Mouse (Mus musculus) Patski (cell line): ENCODE data around the gene Hoxb5. TPM values are rescaled to one million over a fixed set of nuclear protein-coding genes. Genes with fewer than 3 reads are reported as not detected.

ENCODE experiments used
- ATAC-seq: fragments of 100-300 bp; one replicate; pipeline ENCODE4 v1.8.0; 2021
- CTCF ChIA-PET: fragments of 350-600 bp; sonication (Branson Sonifier 250); formaldehyde crosslinking; loops from one replicate; lab custom pipeline; 2022; ENCODE audit warnings: inconsistent platforms; lab: Charles Lee
- POLR2A ChIA-PET: fragments of 350-600 bp; sonication (Branson Sonifier 250); formaldehyde crosslinking; loops from one replicate; lab custom pipeline; 2022; ENCODE audit warnings: antibody characterized with exemption, inconsistent platforms; lab: Charles Lee
- DNase-seq: peaks from one replicate; pipeline ENCODE4 v3.0.0-alpha.2; 2011; ENCODE audit warnings: low read depth, low spot score
- H3K27me3 ChIP-seq: fragments of 371-371 bp; one replicate; pipeline ENCODE4 v1.5.1; 2021
- CTCF ChIP-seq: fragments of 100-300 bp; IDR thresholded peaks from one replicate; pipeline ENCODE4 v1.5.1; 2021
- in situ Hi-C: fragments of 300-500 bp; cut with MboI; formaldehyde crosslinking; loops from 3 replicates; pipeline ENCODE4 v1.11.1; 2018; ENCODE audit warnings: low pct_unique_long_range_greater_than_20kb, mixed read lengths
- polyA plus RNA-seq: library from polyadenylated mRNA; unstranded; gene quantifications from one replicate; pipeline ENCODE4 v1.2.3, GENCODE M21; 2021

Gene Hoxb5
- polyA plus RNA-seq, 1 experiment from 2014 or later = 24.4 TPM

DNA sequence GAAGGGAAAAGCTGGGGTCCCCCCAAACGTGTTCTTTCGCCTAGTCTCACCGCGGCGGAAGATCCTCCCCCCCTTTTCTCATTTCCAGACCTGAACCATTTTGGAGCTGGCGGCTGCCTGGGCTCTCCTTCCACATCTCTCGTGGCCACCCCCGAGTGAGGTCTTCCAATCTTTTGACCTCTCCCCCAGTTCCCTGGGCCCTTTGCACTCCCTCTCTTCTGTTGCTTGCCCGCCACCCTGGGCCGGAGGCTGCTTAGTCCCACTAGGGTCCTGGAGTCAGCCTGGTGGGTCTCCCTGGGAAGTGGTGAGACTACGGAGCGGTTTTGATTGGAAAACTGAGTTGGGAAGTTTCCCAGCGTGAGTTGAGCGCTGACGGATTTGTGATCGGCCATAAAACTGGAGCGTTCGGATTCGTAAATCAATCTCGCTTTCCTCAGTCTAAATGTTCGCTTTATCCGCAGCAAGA, 22.6 kb downstream of the Hoxb5 start:
- ATAC-seq (no peak), DNase-seq (no peak)
- no peak for TF ChIP-seq CTCF
- ChIA-PET CTCF (interaction anchor here (1.6 kb wide), 1 partner anchor 10 kb away, joined by 4 read pairs; no protein-coding TSS in a partner anchor), POLR2A (interaction anchor here (4.3 to 8.5 kb wide), 2 partner anchors 16 to 18 kb away, joined by 15 to 92 read pairs; partner anchors contain the start of gene Hoxb5)
- in situ Hi-C loops = no loop called here
- H3K27me3 ChIP-seq = no peaks in the 10 kb centered on the region

DNA sequence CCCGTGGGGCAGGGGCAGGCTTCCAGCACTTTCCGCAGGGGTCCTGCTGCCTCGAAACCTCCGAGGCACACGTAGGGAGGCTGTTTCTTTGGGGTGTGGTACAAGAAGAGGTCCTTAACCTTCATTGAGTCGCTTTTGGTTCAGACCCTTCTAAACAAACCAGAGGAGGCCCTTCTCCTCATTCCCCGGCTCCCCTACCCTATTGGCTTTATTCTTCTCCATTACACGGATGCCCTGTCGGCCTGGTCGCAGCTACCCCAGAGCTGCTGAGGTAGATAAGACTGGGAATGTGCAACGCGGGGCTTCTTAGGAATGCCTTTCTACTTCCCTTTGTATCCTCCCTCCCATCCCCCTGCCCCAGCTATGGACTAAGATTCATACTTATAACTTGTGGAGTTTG, 23.6 kb downstream of the Hoxb5 start:
- TF ChIP-seq CTCF = no peak
- in situ Hi-C loops = no loop called here
- ChIA-PET POLR2A (interaction anchor here (1.0 to 8.5 kb wide), 4 partner anchors 11 to 24 kb away, joined by 3 to 92 read pairs (median 11); partner anchors contain the start of gene Hoxb5), CTCF (interaction anchor here (1.6 kb wide), 1 partner anchor 10 kb away, joined by 4 read pairs; no protein-coding TSS in a partner anchor)
- H3K27me3 ChIP-seq = no peaks in the 10 kb centered on the region
- ATAC-seq = no peak
- no peak for DNase-seq

DNA sequence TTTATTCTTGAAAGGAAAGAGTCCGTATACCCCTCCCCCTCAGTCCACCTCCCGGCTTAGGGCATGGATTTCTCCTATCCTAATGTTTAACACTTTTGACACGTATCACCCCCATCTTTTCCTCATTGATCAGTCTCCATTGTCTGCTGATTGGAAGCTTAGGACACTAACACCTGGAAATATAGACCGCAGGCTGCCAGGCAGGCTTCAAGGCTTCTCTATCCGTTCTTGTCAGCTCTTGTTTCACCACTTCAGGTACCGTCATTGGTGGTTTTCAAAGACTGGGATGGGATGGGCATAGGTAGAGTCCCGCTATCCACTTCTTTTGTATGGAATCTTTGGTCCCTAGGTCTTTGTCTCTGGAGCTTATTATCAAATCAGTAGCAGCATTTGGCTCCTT, 24.0 kb downstream of the Hoxb5 start:
- TF ChIP-seq CTCF = no peak
- ATAC-seq = peak; percentile 10
- POLR2A ChIA-PET = interaction anchor here (1.0 to 8.5 kb wide), 4 partner anchors 11 to 24 kb away, joined by 3 to 92 read pairs (median 11); partner anchors contain the start of gene Hoxb5
- in situ Hi-C loops = no loop called here
- CTCF ChIA-PET = interaction anchor here (1.6 kb wide), 1 partner anchor 9 kb away, joined by 4 read pairs; no protein-coding TSS in a partner anchor
- no peaks in the 10 kb centered on the region for H3K27me3 ChIP-seq
- DNase-seq = no peak

DNA sequence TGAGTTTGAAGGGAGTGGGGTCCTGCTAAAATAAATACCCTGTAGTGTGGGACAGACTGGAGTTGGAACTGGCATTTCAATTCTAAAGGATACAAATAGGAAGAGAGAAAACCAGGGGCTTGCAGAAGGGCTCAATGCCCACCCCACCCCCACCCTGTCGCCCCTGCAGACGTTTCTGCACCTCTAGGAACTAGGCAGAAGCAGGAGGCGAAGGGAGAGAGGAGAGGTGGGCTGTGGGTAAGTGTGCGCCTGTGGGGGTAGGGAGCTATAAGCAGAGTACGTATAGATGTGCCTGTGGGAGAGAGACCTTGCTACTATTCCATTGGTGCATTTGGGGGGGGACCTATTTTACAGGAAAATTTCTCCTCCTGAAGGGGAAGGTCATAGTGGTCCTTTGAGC, 24.6 kb downstream of the Hoxb5 start:
- no peak for TF ChIP-seq CTCF
- POLR2A ChIA-PET = interaction anchor here (1.0 to 8.5 kb wide), 4 partner anchors 10 to 23 kb away, joined by 3 to 92 read pairs (median 11); partner anchors contain the start of gene Hoxb5
- no peaks in the 10 kb centered on the region for H3K27me3 ChIP-seq
- DNase-seq (no peak), ATAC-seq (no peak)
- in situ Hi-C loops = no loop called here
- CTCF ChIA-PET = no interaction called here

DNA sequence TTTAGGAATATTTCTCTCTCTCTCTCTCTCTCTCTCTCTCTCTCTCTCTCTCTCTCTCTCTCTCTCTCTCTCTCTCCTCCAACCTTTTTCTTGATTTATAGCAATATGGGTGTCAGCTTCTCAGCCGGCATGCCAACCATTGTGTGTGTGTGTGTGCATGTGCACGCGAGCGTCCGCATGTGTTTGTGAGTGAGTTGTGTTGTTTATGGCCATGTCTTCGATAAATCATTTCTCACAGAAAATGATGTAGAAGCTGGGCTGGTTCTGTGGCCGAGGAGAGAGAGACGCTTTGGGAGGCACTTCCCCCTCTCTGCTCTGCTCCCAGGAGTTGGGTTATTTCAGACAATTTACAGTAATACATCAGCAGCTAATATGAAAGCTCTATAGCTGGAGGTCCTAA, 25.5 kb downstream of the Hoxb5 start:
- ChIA-PET CTCF (interaction anchor here (0.8 kb wide), 1 partner anchor 22 kb away, joined by 3 read pairs; no protein-coding TSS in a partner anchor), POLR2A (interaction anchor here (0.6 to 1.5 kb wide), 5 partner anchors 12 to 26 kb away, joined by 3 to 5 read pairs (median 3); no protein-coding TSS in a partner anchor)
- DNase-seq (no peak), ATAC-seq (no peak)
- in situ Hi-C loops = no loop called here
- no peaks in the 10 kb centered on the region for H3K27me3 ChIP-seq
- no peak for TF ChIP-seq CTCF

DNA sequence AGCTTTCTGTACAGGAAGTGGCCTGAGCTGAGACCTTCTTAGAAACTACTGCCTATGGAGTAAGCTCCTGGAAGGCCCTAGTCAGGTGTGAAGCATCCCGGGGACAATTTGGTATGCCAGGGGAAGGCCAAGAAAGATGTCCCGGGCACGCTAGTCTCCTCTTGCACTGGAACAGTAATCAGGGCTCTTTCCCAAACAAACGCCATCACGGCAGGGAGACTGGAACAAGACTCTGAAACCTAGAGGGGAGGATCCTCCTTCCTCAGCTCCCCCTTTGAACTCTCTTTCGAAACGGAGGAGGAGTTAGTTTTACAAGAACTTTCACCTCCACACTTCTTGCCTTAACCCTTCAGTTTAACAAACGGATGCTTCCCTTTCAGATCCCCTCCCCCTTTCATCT, 29.0 kb downstream of the Hoxb5 start:
- no peaks in the 10 kb centered on the region for H3K27me3 ChIP-seq
- ChIA-PET CTCF (interaction anchor here (1.1 to 1.3 kb wide), 2 partner anchors 11 to 16 kb away, joined by 3 to 4 read pairs; no protein-coding TSS in a partner anchor), POLR2A (interaction anchor here (0.6 to 3.2 kb wide), 8 partner anchors 8 to 405 kb away, joined by 3 to 21 read pairs (median 4); partner anchors contain the start of gene Hoxb2)
- TF ChIP-seq CTCF = no peak
- ATAC-seq (no peak), DNase-seq (no peak)
- in situ Hi-C loops = no loop called here

DNA sequence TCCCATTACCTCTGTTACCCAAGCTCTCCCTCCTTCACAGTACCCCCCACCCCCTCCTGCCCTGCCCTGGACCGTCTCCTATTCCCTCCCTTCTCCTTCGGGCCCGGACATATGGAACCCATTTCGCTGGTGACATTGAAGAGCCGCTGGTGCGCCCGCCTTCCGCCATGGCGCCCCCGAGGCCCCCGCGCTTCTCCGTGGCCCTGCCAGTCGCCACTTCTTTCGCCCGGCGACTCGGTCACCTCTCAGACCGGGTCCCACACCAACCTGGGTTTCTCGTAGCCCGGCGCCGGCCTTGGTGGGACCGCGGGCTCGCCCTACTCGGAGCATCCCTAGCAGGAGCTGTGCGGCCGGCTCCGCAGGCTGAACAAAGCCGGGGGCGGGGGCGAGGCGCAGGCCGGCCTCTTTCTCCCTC, 29.5 kb downstream of the Hoxb5 start:
- in situ Hi-C loops = no loop called here
- no peak for ATAC-seq
- TF ChIP-seq CTCF = no peak
- ChIA-PET CTCF (interaction anchor here (1.1 to 1.7 kb wide), 3 partner anchors 12 to 20 kb away, joined by 3 to 4 read pairs (median 4); no protein-coding TSS in a partner anchor), POLR2A (interaction anchor here (0.6 to 3.2 kb wide), 11 partner anchors 8 to 405 kb away, joined by 3 to 21 read pairs (median 5); partner anchors contain the start of gene Hoxb2)
- no peaks in the 10 kb centered on the region for H3K27me3 ChIP-seq
- DNase-seq = no peak

DNA sequence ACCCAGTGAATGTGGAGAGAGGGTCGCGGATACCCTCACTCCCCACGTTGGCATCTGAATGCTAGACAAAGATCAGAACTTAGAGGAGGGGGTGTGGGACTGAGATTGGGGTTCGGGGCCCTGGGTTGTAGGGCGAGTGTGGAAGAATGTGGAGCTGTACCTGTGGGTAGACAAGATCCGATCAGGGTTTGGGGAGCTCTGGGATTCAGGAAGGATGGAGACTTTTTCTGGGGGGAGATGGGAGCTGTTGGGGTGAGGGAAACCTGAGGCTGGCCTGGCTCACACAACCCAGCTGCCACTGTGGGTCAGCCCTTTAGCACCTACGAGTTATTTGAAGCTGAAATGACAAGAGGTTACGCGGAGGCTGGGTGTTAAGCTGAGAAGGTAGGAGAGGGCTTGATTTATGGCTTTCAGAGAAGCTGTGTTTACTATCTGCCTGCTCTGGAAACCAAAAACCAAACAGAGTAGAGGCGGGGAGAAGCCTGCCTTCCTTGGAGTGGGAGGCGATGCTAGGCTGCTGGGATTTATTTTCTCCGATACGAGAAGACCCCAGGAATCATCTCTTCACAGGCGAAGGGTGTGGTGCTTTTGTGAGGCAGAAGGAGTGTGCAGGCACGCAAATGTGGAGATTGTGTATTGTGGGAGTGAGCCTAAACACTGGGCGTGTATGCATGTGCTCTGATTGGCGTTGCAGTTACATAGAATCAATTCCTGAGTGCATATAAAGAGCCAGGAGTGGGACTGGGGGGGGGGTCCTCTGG, 30.3 kb downstream of the Hoxb5 start:
- H3K27me3 ChIP-seq = no peaks in the 10 kb centered on the region
- CTCF ChIA-PET = interaction anchor here (1.6 to 1.7 kb wide), 2 partner anchors 11 to 19 kb away, joined by 4 read pairs; no protein-coding TSS in a partner anchor
- no peak for ATAC-seq
- DNase-seq = no peak
- POLR2A ChIA-PET = interaction anchor here (0.6 to 3.2 kb wide), 14 partner anchors 8 to 31 kb away, joined by 3 to 21 read pairs (median 6); partner anchors contain the start of gene Hoxb2
- TF ChIP-seq CTCF = no peak
- in situ Hi-C loops = no loop called here

DNA sequence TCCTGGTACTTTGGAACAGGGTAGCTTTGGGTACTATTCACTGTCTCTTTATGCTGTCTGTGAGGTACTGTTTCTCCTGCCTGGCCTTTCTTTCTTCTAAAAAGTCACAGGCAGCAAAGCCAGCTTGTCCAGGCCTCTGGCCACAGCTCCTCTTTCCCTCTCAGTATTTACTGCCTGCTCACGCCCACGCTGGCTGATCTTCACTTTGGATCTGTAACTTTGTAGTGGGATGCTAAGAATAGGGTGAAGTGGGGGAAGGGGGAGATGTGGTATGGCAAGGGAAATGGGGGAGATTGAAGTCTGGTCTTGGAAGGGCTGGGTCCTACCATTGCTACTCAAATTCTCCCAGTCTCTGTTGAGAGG, 30.8 kb downstream of the Hoxb5 start:
- ATAC-seq (no peak), DNase-seq (no peak)
- ChIA-PET POLR2A (interaction anchor here (0.6 to 3.2 kb wide), 10 partner anchors 10 to 28 kb away, joined by 3 to 21 read pairs (median 6); partner anchors contain the start of gene Hoxb2), CTCF (interaction anchor here (1.6 to 1.7 kb wide), 2 partner anchors 12 to 19 kb away, joined by 4 read pairs; no protein-coding TSS in a partner anchor)
- TF ChIP-seq CTCF = no peak
- H3K27me3 ChIP-seq = no peaks in the 10 kb centered on the region
- in situ Hi-C loops = no loop called here

DNA sequence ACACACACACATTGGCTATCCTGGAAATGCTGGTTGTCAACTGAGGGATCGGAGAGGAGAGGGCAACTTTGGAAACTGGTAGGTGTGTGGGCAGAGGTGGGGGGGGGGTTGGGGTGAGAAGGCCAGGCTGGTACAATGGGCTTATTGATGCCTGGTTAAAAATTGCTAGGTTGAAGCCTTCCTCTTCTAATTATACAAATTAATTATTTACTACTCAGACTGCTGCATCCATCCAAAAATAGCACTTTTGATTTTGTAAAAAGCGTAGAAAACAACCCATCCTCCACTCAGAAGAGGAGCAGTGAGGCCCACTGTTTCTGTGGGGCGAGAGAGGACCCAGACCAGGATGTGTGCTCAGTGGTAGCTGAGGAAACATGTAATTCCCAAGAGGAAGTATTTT, 31.9 kb downstream of the Hoxb5 start:
- ATAC-seq (no peak), DNase-seq (no peak)
- H3K27me3 ChIP-seq = no peaks in the 10 kb centered on the region
- TF ChIP-seq CTCF = no peak
- CTCF ChIA-PET = no interaction called here
- POLR2A ChIA-PET = interaction anchor here (0.6 to 2.2 kb wide), 4 partner anchors 12 to 41 kb away, joined by 3 to 15 read pairs (median 5); no protein-coding TSS in a partner anchor
- in situ Hi-C loops = no loop called here
